Mouse (Mus musculus) forebrain, embryonic 15.5 days (tissue): ENCODE results near the gene Dnase1. TPM values are rescaled to one million over a fixed set of nuclear protein-coding genes. Genes with fewer than 3 reads are reported as not detected.

ENCODE experiments used
- ATAC-seq: fragments of 200-750 bp; cut with Nextera tagmentation; replicated peaks from 2 replicates; pipeline ENCODE4 v1.8.0; 2017; ENCODE audit warnings: mild to moderate bottlenecking, moderate TSS enrichment, moderate library complexity
- H3K27ac ChIP-seq: fragments of 300-500 bp; sonication (generic); replicated peaks from 2 replicates; pipeline ENCODE4 v1.5.1; 2015; ENCODE audit warnings: mild to moderate bottlenecking, inconsistent platforms
- H3K27me3 ChIP-seq: fragments of 300-500 bp; sonication (generic); 2 replicates; pipeline ENCODE4 v1.6.1; 2015; ENCODE audit warnings: inconsistent platforms
- H3K36me3 ChIP-seq: fragments of 300-500 bp; sonication (generic); 2 replicates; pipeline ENCODE4 v1.6.1; 2015; ENCODE audit warnings: mild to moderate bottlenecking, inconsistent platforms
- H3K4me1 ChIP-seq: fragments of 300-500 bp; sonication (generic); 2 replicates; pipeline ENCODE4 v1.6.1; 2015; ENCODE audit warnings: inconsistent platforms
- H3K4me2 ChIP-seq: fragments of 300-500 bp; sonication (generic); replicated peaks from 2 replicates; pipeline ENCODE4 v1.6.1; 2015; ENCODE audit warnings: mild to moderate bottlenecking, inconsistent platforms
- H3K4me3 ChIP-seq: fragments of 300-500 bp; sonication (generic); 2 replicates; pipeline ENCODE4 v1.5.1; 2015; ENCODE audit warnings: mild to moderate bottlenecking, inconsistent platforms
- H3K9ac ChIP-seq: fragments of 300-500 bp; sonication (generic); replicated peaks from 2 replicates; pipeline ENCODE4 v1.6.1; 2015; ENCODE audit warnings: mild to moderate bottlenecking, inconsistent platforms
- H3K9me3 ChIP-seq: fragments of 300-500 bp; sonication (generic); 2 replicates; pipeline ENCODE4 v1.6.1; 2016; ENCODE audit warnings: inconsistent platforms
- WGBS: fragments of 180-500 bp; shearing (Covaris S2); methylation state at CpG from one replicate; pipeline ENCODE4 v1.1.7; 2015; ENCODE audit warnings: mixed read lengths; 5-methylcytosine and 5-hydroxymethylcytosine counted together
- polyA plus RNA-seq: library from polyadenylated mRNA; unstranded; fragments of >200 nt; fragmentation: Nextera tagmentation; extraction: Ambion mirVana; gene quantifications from 2 replicates; pipeline ENCODE4 v1.2.1, GENCODE M21; 2015

The Dnase1 gene
- polyA plus RNA-seq, 1 experiment from 2014 or later = 7.3 TPM

- no peaks in the 10 kb centered on the region for H3K27me3 ChIP-seq
- no peak overlapping the region for H3K27ac ChIP-seq
- H3K4me3 ChIP-seq = no peak overlapping the region
- no peak overlapping the region for H3K4me2 ChIP-seq
- no peaks in the 10 kb centered on the region for H3K4me1 ChIP-seq
- 94% methylated on average over 10 of the region's 10 CpGs for WGBS
- ATAC-seq = no peak
- H3K9me3 ChIP-seq = no peaks in the 10 kb centered on the region
- H3K9ac ChIP-seq = no peak overlapping the region
- no peaks in the 10 kb centered on the region for H3K36me3 ChIP-seq
Measured at GRCm38 (mm10) chr16:4030501-4030900, 6.2 kb upstream of the Dnase1 start.

GRCm38 (mm10) chr16:4031441-4032274 is 5.1 kb upstream of the Dnase1 start:
- WGBS = 65% methylated on average over 6 of the region's 6 CpGs
- no peak overlapping the region for H3K9ac ChIP-seq

DNA sequence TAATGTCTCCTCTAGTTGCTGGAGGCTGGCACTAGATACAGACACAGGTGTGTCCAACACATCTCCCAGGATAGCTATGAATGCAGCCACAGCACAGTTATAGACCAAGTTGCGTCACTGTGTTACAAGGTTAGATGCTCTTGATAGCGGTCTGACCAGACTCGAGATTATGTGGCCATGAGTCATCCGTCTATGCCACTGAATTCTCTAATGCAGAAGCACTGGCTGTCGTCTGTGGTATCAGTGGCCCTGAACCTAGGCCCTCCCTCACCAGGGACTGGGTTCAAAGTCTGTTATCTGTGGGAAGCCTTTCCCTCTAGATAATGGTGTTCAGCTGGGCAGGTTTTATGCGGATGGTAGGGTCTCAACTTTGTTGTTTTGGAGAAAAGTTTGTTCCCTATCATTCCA is 4.4 kb upstream of the Dnase1 start:
- WGBS = 94% methylated on average over 6 of the region's 6 CpGs
- Histone ChIP-seq H3K27me3 (no peaks in the 10 kb centered on the region), H3K4me2 (no peak overlapping the region), H3K36me3 (peaks cover 3% of the 10 kb centered on the region; the same call in 1 of the 2 replicates), H3K9ac (no peak overlapping the region), H3K27ac (no peak overlapping the region), H3K4me1 (no peaks in the 10 kb centered on the region), H3K4me3 (no peak overlapping the region), H3K9me3 (no peaks in the 10 kb centered on the region)
- no peak for ATAC-seq

More at GRCm38 (mm10) chr16:4031441-4032274, 5.1 kb upstream of the Dnase1 start:
- no peak for ATAC-seq
- H3K4me1 ChIP-seq = no peaks in the 10 kb centered on the region
- no peak overlapping the region for H3K4me3 ChIP-seq
- no peaks in the 10 kb centered on the region for H3K27me3 ChIP-seq
- H3K9me3 ChIP-seq = no peaks in the 10 kb centered on the region
- H3K4me2 ChIP-seq = no peak overlapping the region
- H3K27ac ChIP-seq = no peak overlapping the region
- no peaks in the 10 kb centered on the region for H3K36me3 ChIP-seq

- no peaks in the 10 kb centered on the region for H3K9me3 ChIP-seq
- H3K4me3 ChIP-seq = no peak overlapping the region
- no peak overlapping the region for H3K27ac ChIP-seq
- no peak for ATAC-seq
- H3K27me3 ChIP-seq = no peaks in the 10 kb centered on the region
- 64% methylated on average over 5 of the region's 5 CpGs for WGBS
- H3K9ac ChIP-seq = no peak overlapping the region
- peaks cover 18% of the 10 kb centered on the region for H3K36me3 ChIP-seq
- H3K4me1 ChIP-seq = no peaks in the 10 kb centered on the region
- no peak overlapping the region for H3K4me2 ChIP-seq
Measured at GRCm38 (mm10) chr16:4033971-4034370, 2.8 kb upstream of the Dnase1 start.

- Histone ChIP-seq H3K4me1 (no peaks in the 10 kb centered on the region), H3K4me2 (no peak overlapping the region), H3K4me3 (no peak overlapping the region), H3K27me3 (no peaks in the 10 kb centered on the region), H3K27ac (no peak overlapping the region), H3K36me3 (peaks cover 23% of the 10 kb centered on the region), H3K9me3 (no peaks in the 10 kb centered on the region), H3K9ac (no peak overlapping the region)
- WGBS = 87% methylated on average over 3 of the region's 3 CpGs
- ATAC-seq = no peak
Measured at GRCm38 (mm10) chr16:4034476-4034875, 2.3 kb upstream of the Dnase1 start.

DNA sequence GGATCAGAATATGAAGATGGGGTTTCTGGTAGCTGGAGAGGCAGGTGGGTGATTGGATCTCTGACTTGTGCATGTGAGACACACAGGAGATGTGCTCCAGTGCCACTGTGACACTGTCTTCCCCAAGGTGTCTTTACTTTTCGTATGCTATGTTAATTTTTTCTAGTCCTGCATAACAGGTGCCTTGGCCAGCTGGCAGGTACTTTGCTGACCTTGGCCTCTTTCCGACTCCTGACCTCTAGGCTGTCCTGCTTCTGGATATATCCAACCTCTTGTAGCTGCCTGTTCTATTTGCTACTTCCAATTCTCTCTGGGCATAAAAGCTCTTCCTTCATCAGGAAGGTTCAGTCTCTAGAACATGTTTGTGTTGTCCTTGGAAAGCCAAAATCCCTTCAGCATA is 1.2 kb upstream of the Dnase1 start:
- WGBS = 86% methylated on average over 2 of the region's 2 CpGs
- Histone ChIP-seq H3K27ac (no peak overlapping the region), H3K27me3 (no peaks in the 10 kb centered on the region), H3K9ac (no peak overlapping the region), H3K36me3 (peaks cover 33% of the 10 kb centered on the region), H3K4me2 (no peak overlapping the region), H3K4me3 (no peak overlapping the region), H3K9me3 (no peaks in the 10 kb centered on the region), H3K4me1 (no peaks in the 10 kb centered on the region)
- ATAC-seq = no peak

DNA sequence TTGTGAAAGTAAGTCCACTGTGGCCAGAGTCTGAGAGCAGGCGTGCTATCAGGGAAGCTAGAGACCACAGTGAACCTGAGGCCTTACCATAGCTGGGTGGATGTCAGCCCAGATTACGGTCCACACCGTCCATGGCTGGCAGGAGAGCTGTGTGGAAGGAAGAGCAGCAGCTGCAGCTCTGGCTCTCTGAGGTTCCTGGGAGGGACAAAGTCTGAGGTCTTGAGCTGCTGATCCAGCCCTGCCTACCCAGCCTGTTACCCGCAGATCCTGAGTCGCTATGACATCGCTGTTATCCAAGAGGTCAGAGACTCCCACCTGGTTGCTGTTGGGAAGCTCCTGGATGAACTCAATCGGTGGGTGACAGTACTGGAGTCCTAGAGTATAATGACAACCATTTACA is 948 bp downstream of the Dnase1 start:
- no peak overlapping the region for H3K27ac ChIP-seq
- no peaks in the 10 kb centered on the region for H3K9me3 ChIP-seq
- H3K36me3 ChIP-seq = peaks cover 40% of the 10 kb centered on the region
- H3K4me1 ChIP-seq = no peaks in the 10 kb centered on the region
- no peak for ATAC-seq
- no peak overlapping the region for H3K9ac ChIP-seq
- 95% methylated on average over 7 of the region's 7 CpGs for WGBS
- H3K27me3 ChIP-seq = no peaks in the 10 kb centered on the region
- no peak overlapping the region for H3K4me2 ChIP-seq
- no peak overlapping the region for H3K4me3 ChIP-seq

DNA sequence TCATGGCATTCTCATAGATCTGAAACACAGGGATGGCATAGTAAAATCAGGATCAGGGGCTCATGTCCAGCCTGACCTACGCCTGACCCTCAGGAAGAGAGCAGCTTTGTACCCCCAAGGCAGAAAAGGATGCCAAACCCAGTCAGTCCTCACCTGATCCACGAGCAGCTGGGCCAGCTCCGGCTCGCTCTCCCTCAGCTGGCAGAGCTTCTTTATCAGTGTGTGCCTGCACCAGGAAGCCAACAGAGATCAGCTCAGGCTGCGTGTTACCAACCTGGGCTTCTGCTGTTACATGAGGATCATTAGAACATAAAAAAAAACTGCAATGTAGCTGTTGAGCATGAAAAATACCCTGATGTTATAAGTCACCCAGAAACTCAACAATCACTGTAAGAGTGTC is 3.5 kb downstream of the Dnase1 start:
- H3K27me3 ChIP-seq = no peaks in the 10 kb centered on the region
- no peak overlapping the region for H3K9ac ChIP-seq
- peaks cover 46% of the 10 kb centered on the region for H3K36me3 ChIP-seq
- H3K27ac ChIP-seq = no peak overlapping the region
- ATAC-seq = no peak
- no peak overlapping the region for H3K4me2 ChIP-seq
- no peaks in the 10 kb centered on the region for H3K4me1 ChIP-seq
- H3K4me3 ChIP-seq = no peak overlapping the region
- no peaks in the 10 kb centered on the region for H3K9me3 ChIP-seq
- WGBS = 89% methylated on average over 5 of the region's 5 CpGs

DNA sequence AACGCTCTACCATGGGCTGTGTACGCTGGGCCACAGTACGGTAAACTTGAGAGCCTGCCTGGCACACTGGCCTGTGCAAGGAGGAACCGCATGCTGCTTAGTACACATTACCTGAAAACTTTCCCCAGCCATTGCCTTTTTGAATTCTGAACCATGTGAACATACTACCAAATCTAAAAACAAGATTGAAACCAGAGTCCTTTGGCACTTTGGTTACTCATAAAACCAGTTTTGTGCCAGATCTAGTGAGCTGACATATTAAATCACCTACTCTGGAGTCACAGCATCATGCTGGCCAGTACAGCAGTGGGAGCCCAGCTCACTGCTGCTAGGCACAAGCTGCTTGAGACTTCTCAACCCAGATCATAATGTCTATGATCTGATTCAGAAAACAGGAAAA is 4.9 kb downstream of the Dnase1 start:
- Histone ChIP-seq H3K27me3 (no peaks in the 10 kb centered on the region), H3K9me3 (no peaks in the 10 kb centered on the region), H3K36me3 (peaks cover 50% of the 10 kb centered on the region), H3K4me2 (no peak overlapping the region), H3K9ac (no peak overlapping the region), H3K27ac (no peak overlapping the region), H3K4me1 (no peaks in the 10 kb centered on the region), H3K4me3 (no peak overlapping the region)
- 96% methylated on average over 4 of the region's 4 CpGs for WGBS
- no peak for ATAC-seq

DNA sequence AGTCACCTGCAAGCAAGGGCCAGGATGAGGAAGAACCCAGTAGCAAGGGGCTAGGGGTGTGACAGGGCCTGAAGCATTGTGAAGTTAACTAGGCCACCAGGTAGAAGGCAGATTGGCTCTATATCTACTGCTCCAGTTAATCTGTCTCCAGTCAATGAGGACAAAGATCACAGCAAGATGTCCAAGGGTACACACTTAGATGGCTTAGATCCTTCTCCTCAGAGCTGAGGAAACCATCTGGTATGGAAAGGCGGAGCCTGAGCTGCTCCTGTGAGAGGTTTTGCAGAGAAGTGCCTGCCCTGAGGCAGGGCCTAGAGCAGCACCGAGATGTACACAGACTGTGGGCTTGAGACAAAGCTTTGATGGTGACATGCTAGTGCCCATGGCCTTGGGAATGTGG is 7.4 kb downstream of the Dnase1 start:
- H3K27me3 ChIP-seq = no peaks in the 10 kb centered on the region
- no peak overlapping the region for H3K4me2 ChIP-seq
- H3K4me3 ChIP-seq = no peak overlapping the region
- 92% methylated on average over 2 of the region's 2 CpGs for WGBS
- ATAC-seq = no peak
- H3K27ac ChIP-seq = no peak overlapping the region
- peaks cover 51% of the 10 kb centered on the region for H3K36me3 ChIP-seq
- no peaks in the 10 kb centered on the region for H3K4me1 ChIP-seq
- H3K9me3 ChIP-seq = no peaks in the 10 kb centered on the region
- H3K9ac ChIP-seq = no peak overlapping the region

DNA sequence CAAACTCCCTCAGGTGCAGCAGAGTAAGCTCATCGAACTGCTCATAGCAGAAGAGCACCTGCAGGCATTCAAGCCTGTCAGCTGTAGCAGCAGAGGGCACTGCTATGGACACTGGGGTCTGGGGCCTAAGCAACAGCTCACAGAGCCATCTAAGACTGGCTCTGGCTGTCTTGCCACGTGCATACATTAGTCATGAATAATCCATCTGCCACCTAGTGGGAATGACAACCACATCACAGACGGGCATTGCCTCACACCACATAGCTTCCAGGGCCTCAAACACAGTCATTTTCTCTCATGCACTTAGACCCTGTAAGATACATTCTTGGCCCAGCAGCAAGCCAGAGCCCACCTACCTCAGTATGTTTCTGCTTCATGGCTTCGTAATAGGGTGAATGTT is 8.8 kb downstream of the Dnase1 start:
- H3K4me2 ChIP-seq = no peak overlapping the region
- H3K36me3 ChIP-seq = peaks cover 45% of the 10 kb centered on the region
- H3K27ac ChIP-seq = no peak overlapping the region
- H3K4me3 ChIP-seq = no peak overlapping the region
- no peak for ATAC-seq
- 80% methylated on average over 4 of the region's 4 CpGs for WGBS
- H3K27me3 ChIP-seq = no peaks in the 10 kb centered on the region
- no peak overlapping the region for H3K9ac ChIP-seq
- no peaks in the 10 kb centered on the region for H3K9me3 ChIP-seq
- no peaks in the 10 kb centered on the region for H3K4me1 ChIP-seq

GRCm38 (mm10) chr16:4052601-4053000 is 15.9 kb downstream of the Dnase1 start:
- no peak for ATAC-seq
- no peak overlapping the region for H3K27ac ChIP-seq
- H3K9me3 ChIP-seq = no peaks in the 10 kb centered on the region
- 97% methylated on average over 4 of the region's 4 CpGs for WGBS
- no peaks in the 10 kb centered on the region for H3K27me3 ChIP-seq
- no peaks in the 10 kb centered on the region for H3K4me1 ChIP-seq
- H3K36me3 ChIP-seq = peaks cover 65% of the 10 kb centered on the region
- H3K4me3 ChIP-seq = no peak overlapping the region
- no peak overlapping the region for H3K4me2 ChIP-seq
- no peak overlapping the region for H3K9ac ChIP-seq

DNA sequence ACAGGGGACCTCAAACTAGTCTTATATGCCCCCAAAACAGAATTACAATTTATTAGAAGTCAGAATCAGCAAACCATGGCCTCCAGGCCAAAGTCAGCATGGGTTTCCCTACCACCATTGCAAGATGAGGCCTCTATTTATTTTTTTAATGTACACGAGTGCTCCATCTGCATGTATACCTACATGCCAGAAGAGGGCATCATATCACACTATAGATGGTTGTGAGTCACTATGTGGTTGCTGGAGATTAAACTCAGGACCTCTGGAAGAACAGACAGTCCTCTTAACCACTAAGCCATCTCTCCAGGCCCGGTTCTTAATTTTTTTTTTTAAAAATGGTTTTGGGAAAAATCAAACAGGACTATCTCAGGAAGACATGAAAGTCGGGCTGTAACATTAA is 17.1 kb downstream of the Dnase1 start:
- H3K9me3 ChIP-seq = no peaks in the 10 kb centered on the region
- H3K27ac ChIP-seq = no peak overlapping the region
- no peak for ATAC-seq
- H3K4me2 ChIP-seq = no peak overlapping the region
- no peak overlapping the region for H3K4me3 ChIP-seq
- 85% methylated on average over 3 of the region's 3 CpGs for WGBS
- no peaks in the 10 kb centered on the region for H3K4me1 ChIP-seq
- H3K27me3 ChIP-seq = no peaks in the 10 kb centered on the region
- H3K9ac ChIP-seq = no peak overlapping the region
- peaks cover 55% of the 10 kb centered on the region for H3K36me3 ChIP-seq
